Mouse (Mus musculus): ENCODE measurements around the gene Setdb2. TPM values are rescaled to one million over a fixed set of nuclear protein-coding genes. Genes with fewer than 3 reads are reported as not detected.

Setdb2 gene
- polyA plus RNA-seq, 1 experiment from 2014 or later: 7.9 TPM

GRCm38 (mm10) chr14:59447981-59448380, 7.3 kb upstream of the Setdb2 start:
- Histone ChIP-seq H3K9ac (ENCODE audit: low read depth, low read length) (no peak overlapping the region), H3K27ac (no peak overlapping the region), H3K36me3 (ENCODE audit: insufficient read depth, low read length) (no peaks in the 10 kb centered on the region), H3K9me3 (replicated peaks; ENCODE audit: low read length) (no peaks in the 10 kb centered on the region), H3K27me3 (ENCODE audit: insufficient read depth, low read length) (no peaks in the 10 kb centered on the region), H3K4me3 (replicated peaks; ENCODE audit: low read depth, low read length) (no peak overlapping the region), H3K4me2 (ENCODE audit: low read length) (no peak overlapping the region), H3K4me1 (replicated peaks; ENCODE audit: insufficient read depth, low read length) (no peaks in the 10 kb centered on the region)
- DNase-seq (ENCODE audit: low spot score) (no peak), ATAC-seq (replicated peaks; ENCODE audit: low FRiP score, low read depth) (no peak)
- TF ChIP-seq CTCF (IDR thresholded peaks at IDR 0.05; ENCODE audit: low read depth): no peak

GRCm38 (mm10) chr14:59445421-59445820, 4.7 kb upstream of the Setdb2 start:
- no peak overlapping the region for H3K4me3 ChIP-seq (replicated peaks; ENCODE audit: low read depth, low read length)
- no peak for ATAC-seq (replicated peaks; ENCODE audit: low FRiP score, low read depth)

GRCm38 (mm10) chr14:59441472-59441805, 755 bp upstream of the Setdb2 start:
- Histone ChIP-seq H3K4me3 (replicated peaks; ENCODE audit: low read depth, low read length) (peak overlapping the region; percentile 86), H3K27me3 (ENCODE audit: insufficient read depth, low read length) (no peaks in the 10 kb centered on the region), H3K9me3 (replicated peaks; ENCODE audit: low read length) (no peaks in the 10 kb centered on the region), H3K36me3 (ENCODE audit: insufficient read depth, low read length) (no peaks in the 10 kb centered on the region), H3K4me2 (ENCODE audit: low read length) (peak overlapping the region; percentile 85), H3K9ac (ENCODE audit: low read depth, low read length) (peak overlapping the region; percentile 89), H3K4me1 (replicated peaks; ENCODE audit: insufficient read depth, low read length) (peaks cover 6% of the 10 kb centered on the region; the same call in 1 of the 2 replicates), H3K27ac (peak overlapping the region; percentile 81)
- DNase-seq (ENCODE audit: low spot score) (peak; percentile 9), ATAC-seq (replicated peaks; ENCODE audit: low FRiP score, low read depth) (no peak)
- 10% methylated on average over 6 of the region's 6 CpGs for WGBS
- no peak for TF ChIP-seq CTCF (IDR thresholded peaks at IDR 0.05; ENCODE audit: low read depth)

More at GRCm38 (mm10) chr14:59445421-59445820, 4.7 kb upstream of the Setdb2 start:
- H3K4me1 ChIP-seq (replicated peaks; ENCODE audit: insufficient read depth, low read length): no peaks in the 10 kb centered on the region
- no peak for TF ChIP-seq CTCF (IDR thresholded peaks at IDR 0.05; ENCODE audit: low read depth)
- DNase-seq (ENCODE audit: low spot score): no peak
- no peak overlapping the region for H3K9ac ChIP-seq (ENCODE audit: low read depth, low read length)
- H3K27me3 ChIP-seq (ENCODE audit: insufficient read depth, low read length): no peaks in the 10 kb centered on the region
- H3K27ac ChIP-seq: no peak overlapping the region
- no peaks in the 10 kb centered on the region for H3K36me3 ChIP-seq (ENCODE audit: insufficient read depth, low read length)
- H3K9me3 ChIP-seq (replicated peaks; ENCODE audit: low read length): no peaks in the 10 kb centered on the region
- 93% methylated on average over 1 of the region's 1 CpGs for WGBS
- H3K4me2 ChIP-seq (ENCODE audit: low read length): no peak overlapping the region

- no peak for TF ChIP-seq CTCF (IDR thresholded peaks at IDR 0.05; ENCODE audit: low read depth)
- no peaks in the 10 kb centered on the region for H3K36me3 ChIP-seq (ENCODE audit: insufficient read depth, low read length)
- peak; percentile 11 for DNase-seq (ENCODE audit: low spot score)
- peak overlapping the region; percentile 86 for H3K4me3 ChIP-seq (replicated peaks; ENCODE audit: low read depth, low read length)
- H3K27me3 ChIP-seq (ENCODE audit: insufficient read depth, low read length): no peaks in the 10 kb centered on the region
- WGBS: 10% methylated on average over 7 of the region's 7 CpGs
- no peak overlapping the region for H3K27ac ChIP-seq
- H3K4me1 ChIP-seq (replicated peaks; ENCODE audit: insufficient read depth, low read length): peaks cover 6% of the 10 kb centered on the region; the same call in 1 of the 2 replicates
- no peaks in the 10 kb centered on the region for H3K9me3 ChIP-seq (replicated peaks; ENCODE audit: low read length)
- H3K4me2 ChIP-seq (ENCODE audit: low read length): peak overlapping the region; percentile 85
- no peak for ATAC-seq (replicated peaks; ENCODE audit: low FRiP score, low read depth)
- peak overlapping the region; percentile 89 for H3K9ac ChIP-seq (ENCODE audit: low read depth, low read length)
Observed at GRCm38 (mm10) chr14:59440039-59440438, 645 bp downstream of the Setdb2 start.

GRCm38 (mm10) chr14:59438505-59438904, 2.2 kb downstream of the Setdb2 start:
- H3K9ac ChIP-seq (ENCODE audit: low read depth, low read length): no peak overlapping the region
- no peak overlapping the region for H3K4me2 ChIP-seq (ENCODE audit: low read length)
- H3K4me3 ChIP-seq (replicated peaks; ENCODE audit: low read depth, low read length): no peak overlapping the region
- no peaks in the 10 kb centered on the region for H3K27me3 ChIP-seq (ENCODE audit: insufficient read depth, low read length)
- ATAC-seq (replicated peaks; ENCODE audit: low FRiP score, low read depth): no peak
- H3K9me3 ChIP-seq (replicated peaks; ENCODE audit: low read length): no peaks in the 10 kb centered on the region
- no peak for DNase-seq (ENCODE audit: low spot score)
- 89% methylated on average over 2 of the region's 2 CpGs for WGBS
- no peak for TF ChIP-seq CTCF (IDR thresholded peaks at IDR 0.05; ENCODE audit: low read depth)
- no peak overlapping the region for H3K27ac ChIP-seq
- peaks cover 6% of the 10 kb centered on the region; the same call in 1 of the 2 replicates for H3K4me1 ChIP-seq (replicated peaks; ENCODE audit: insufficient read depth, low read length)
- no peaks in the 10 kb centered on the region for H3K36me3 ChIP-seq (ENCODE audit: insufficient read depth, low read length)

GRCm38 (mm10) chr14:59437398-59437797, 3.3 kb downstream of the Setdb2 start:
- no peaks in the 10 kb centered on the region for H3K36me3 ChIP-seq (ENCODE audit: insufficient read depth, low read length)
- TF ChIP-seq CTCF (IDR thresholded peaks at IDR 0.05; ENCODE audit: low read depth): no peak
- H3K9ac ChIP-seq (ENCODE audit: low read depth, low read length): no peak overlapping the region
- H3K4me3 ChIP-seq (replicated peaks; ENCODE audit: low read depth, low read length): no peak overlapping the region
- peaks cover 6% of the 10 kb centered on the region; the same call in 1 of the 2 replicates for H3K4me1 ChIP-seq (replicated peaks; ENCODE audit: insufficient read depth, low read length)
- DNase-seq (ENCODE audit: low spot score): no peak
- no peaks in the 10 kb centered on the region for H3K9me3 ChIP-seq (replicated peaks; ENCODE audit: low read length)
- H3K4me2 ChIP-seq (ENCODE audit: low read length): no peak overlapping the region
- no peaks in the 10 kb centered on the region for H3K27me3 ChIP-seq (ENCODE audit: insufficient read depth, low read length)
- WGBS: 86% methylated on average over 3 of the region's 3 CpGs
- no peak for ATAC-seq (replicated peaks; ENCODE audit: low FRiP score, low read depth)
- H3K27ac ChIP-seq: no peak overlapping the region

GRCm38 (mm10) chr14:59435206-59435605, 5.5 kb downstream of the Setdb2 start:
- H3K9me3 ChIP-seq (replicated peaks; ENCODE audit: low read length): no peaks in the 10 kb centered on the region
- TF ChIP-seq CTCF (IDR thresholded peaks at IDR 0.05; ENCODE audit: low read depth): no peak
- no peak overlapping the region for H3K9ac ChIP-seq (ENCODE audit: low read depth, low read length)
- H3K27me3 ChIP-seq (ENCODE audit: insufficient read depth, low read length): no peaks in the 10 kb centered on the region
- DNase-seq (ENCODE audit: low spot score): no peak
- peaks cover 6% of the 10 kb centered on the region; the same call in 1 of the 2 replicates for H3K4me1 ChIP-seq (replicated peaks; ENCODE audit: insufficient read depth, low read length)
- H3K36me3 ChIP-seq (ENCODE audit: insufficient read depth, low read length): no peaks in the 10 kb centered on the region
- H3K4me2 ChIP-seq (ENCODE audit: low read length): no peak overlapping the region
- ATAC-seq (replicated peaks; ENCODE audit: low FRiP score, low read depth): no peak
- H3K4me3 ChIP-seq (replicated peaks; ENCODE audit: low read depth, low read length): no peak overlapping the region
- H3K27ac ChIP-seq: no peak overlapping the region

Data from kidney, postnatal 0 days (tissue).